Mouse (Mus musculus): Measurements from ENCODE around the gene Rhbdf1. TPM values are rescaled to one million over a fixed set of nuclear protein-coding genes. Genes with fewer than 3 reads are reported as not detected.

Gene Rhbdf1
- polyA plus RNA-seq, 1 experiment from 2014 or later, result 14.1 TPM

DNA sequence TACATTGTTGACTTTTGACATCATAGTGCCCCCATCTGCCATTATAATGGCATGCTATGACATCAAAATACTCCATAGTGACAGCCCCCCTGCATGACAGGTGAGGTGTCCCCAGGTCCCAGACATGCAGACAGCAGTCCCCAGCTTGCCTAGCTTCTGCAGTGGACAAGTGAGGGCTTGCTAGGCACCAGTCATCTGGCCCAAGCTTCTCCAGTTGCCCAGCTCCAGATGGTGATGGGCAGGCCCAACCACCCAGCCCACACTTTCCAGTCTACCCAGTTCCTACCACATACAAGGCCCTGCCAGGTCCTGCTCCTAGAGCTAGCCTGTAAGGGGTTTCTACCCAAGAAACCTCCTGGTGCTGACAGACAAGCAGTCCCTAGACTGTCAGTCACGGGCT is 43.6 kb downstream of the Rhbdf1 start:
- no peak for ATAC-seq (ENCODE audit: low FRiP score)
- H3K9me3 ChIP-seq (ENCODE audit: control insufficient read depth, low read length), result no peaks in the 10 kb centered on the region; the same call in 1 of the 2 replicates

DNA sequence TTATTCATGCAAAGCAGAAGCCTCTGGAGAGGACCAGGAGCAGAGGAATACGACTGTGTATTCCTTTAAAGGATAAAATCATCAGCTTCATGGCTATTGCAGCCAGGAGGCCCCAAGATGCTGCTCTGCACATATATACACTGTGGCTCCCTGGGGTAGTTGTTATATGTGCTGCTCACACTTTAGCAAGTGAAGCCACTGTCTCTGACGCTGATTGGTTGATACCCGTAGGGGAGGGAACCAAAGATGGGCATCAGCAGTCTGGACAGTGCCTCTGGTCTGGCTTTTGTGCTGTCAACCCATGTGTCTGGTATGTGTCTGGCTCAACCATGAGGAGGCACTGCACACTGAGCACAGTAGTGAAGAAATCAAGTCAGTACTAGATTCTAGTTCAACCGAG is 55.4 kb downstream of the Rhbdf1 start:
- no peak overlapping the region for H3K27ac ChIP-seq (ENCODE audit: low read depth, low read length)
- H3K4me2 ChIP-seq, result no peak overlapping the region
- H3K36me3 ChIP-seq (ENCODE audit: control insufficient read depth, insufficient read depth, low read length), result no peaks in the 10 kb centered on the region
- 82% methylated on average over 4 of the region's 4 CpGs for WGBS
- DNase-seq (ENCODE audit: low spot score, missing footprints) (peak; percentile 65), ATAC-seq (ENCODE audit: low FRiP score) (no peak)
- no peak overlapping the region for H3K4me3 ChIP-seq (ENCODE audit: low read depth, low read length)
- H3K27me3 ChIP-seq (ENCODE audit: control insufficient read depth, insufficient read depth, low read length), result no peaks in the 10 kb centered on the region; the same call in 1 of the 2 replicates
- no peak overlapping the region for H3K9ac ChIP-seq (ENCODE audit: low read length)
- H3K4me1 ChIP-seq (ENCODE audit: control insufficient read depth, insufficient read depth, low read length), result peaks cover 2% of the 10 kb centered on the region; the same call in 1 of the 2 replicates
- H3K9me3 ChIP-seq (ENCODE audit: control insufficient read depth, low read length), result no peaks in the 10 kb centered on the region

More for the DNA sequence above, 43.6 kb downstream of the Rhbdf1 start:
- Histone ChIP-seq H3K4me3 (ENCODE audit: low read depth, low read length) (no peak overlapping the region), H3K9ac (ENCODE audit: low read length) (no peak overlapping the region), H3K27ac (ENCODE audit: low read depth, low read length) (no peak overlapping the region), H3K4me1 (ENCODE audit: control insufficient read depth, insufficient read depth, low read length) (no peaks in the 10 kb centered on the region), H3K36me3 (ENCODE audit: control insufficient read depth, insufficient read depth, low read length) (no peaks in the 10 kb centered on the region), H3K27me3 (ENCODE audit: control insufficient read depth, insufficient read depth, low read length) (no peaks in the 10 kb centered on the region), H3K4me2 (no peak overlapping the region)
- DNase-seq (ENCODE audit: low spot score, missing footprints), result no peak
- WGBS, result 88% methylated on average over 1 of the region's 1 CpGs

DNA sequence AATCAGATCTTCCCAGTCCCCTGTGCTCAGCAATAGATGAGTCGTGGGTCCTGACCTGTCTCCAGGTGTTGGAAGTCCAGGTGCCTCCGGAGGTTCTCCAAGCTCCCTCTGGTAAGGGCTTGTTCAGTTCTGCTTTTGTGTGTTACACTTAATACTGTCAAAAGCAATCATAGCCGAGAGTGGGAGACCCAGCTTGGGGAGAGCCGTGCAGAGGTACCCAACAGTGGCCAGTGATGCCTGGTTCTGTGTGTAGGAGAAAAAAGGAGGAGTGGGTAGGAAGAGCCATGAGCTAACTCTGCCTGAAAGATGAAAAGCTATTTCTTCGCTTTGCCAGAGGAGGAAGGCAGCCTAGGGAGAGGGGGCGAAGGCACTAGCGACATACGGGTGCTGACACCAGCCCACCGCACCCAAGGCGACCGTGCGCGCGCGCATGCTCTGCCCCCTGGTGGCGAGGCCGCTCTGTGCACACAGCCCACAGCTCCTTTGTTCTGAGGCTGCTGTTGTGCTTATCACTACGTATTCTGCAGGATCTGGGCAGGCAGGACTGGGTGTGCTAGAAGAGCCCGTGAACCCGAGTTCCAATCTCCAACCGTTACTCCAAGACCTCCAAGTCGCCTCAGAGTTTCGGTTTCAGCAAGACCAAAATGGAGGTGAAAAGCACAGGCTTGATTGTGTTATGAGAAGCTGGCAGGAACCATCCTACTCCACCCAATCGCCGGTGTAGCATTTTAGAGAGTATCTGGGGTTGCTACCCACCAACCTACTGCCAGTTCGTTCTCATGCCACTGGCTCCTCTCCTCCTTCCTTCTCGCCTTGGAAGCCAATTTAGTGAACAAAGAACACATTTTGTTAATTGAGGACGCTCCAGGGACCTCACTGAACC is 59.9 kb downstream of the Rhbdf1 start:
- WGBS, result 13% methylated on average over 28 of the region's 28 CpGs
- H3K4me3 ChIP-seq (ENCODE audit: low read depth, low read length), result peak overlapping the region; percentile 1
- peak overlapping the region; percentile 44 for H3K9ac ChIP-seq (ENCODE audit: low read length)
- peak overlapping the region; percentile 38 for H3K4me2 ChIP-seq
- DNase-seq (ENCODE audit: low spot score, missing footprints), result peak; percentile 99
- peaks cover 11% of the 10 kb centered on the region for H3K4me1 ChIP-seq (ENCODE audit: control insufficient read depth, insufficient read depth, low read length)
- H3K27me3 ChIP-seq (ENCODE audit: control insufficient read depth, insufficient read depth, low read length), result no peaks in the 10 kb centered on the region; the same call in 1 of the 2 replicates
- H3K9me3 ChIP-seq (ENCODE audit: control insufficient read depth, low read length), result no peaks in the 10 kb centered on the region
- ATAC-seq (ENCODE audit: low FRiP score), result peak; percentile 93
- H3K27ac ChIP-seq (ENCODE audit: low read depth, low read length), result no peak overlapping the region
- no peaks in the 10 kb centered on the region for H3K36me3 ChIP-seq (ENCODE audit: control insufficient read depth, insufficient read depth, low read length)

DNA sequence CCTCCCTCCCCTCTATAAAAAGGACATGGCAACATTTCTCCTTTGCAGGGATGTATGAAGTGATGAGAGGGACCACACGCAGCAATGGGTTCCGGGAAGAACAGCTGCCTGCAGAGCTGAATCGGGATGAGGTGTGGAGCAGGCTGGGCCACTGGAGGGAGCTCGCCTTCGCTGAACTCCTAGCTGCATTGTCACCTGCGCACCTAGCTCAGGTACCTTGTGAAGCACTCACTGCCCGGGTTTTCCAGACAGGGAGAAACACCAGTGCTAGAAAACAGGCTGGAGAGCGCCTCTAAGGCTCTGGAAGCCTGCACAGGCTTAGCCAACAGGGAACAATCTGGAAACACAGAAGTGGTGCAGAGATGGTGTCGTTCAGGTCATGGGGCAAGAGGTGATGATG is 60.6 kb downstream of the Rhbdf1 start:
- H3K9me3 ChIP-seq (ENCODE audit: control insufficient read depth, low read length), result no peaks in the 10 kb centered on the region
- H3K4me3 ChIP-seq (ENCODE audit: low read depth, low read length), result peak overlapping the region; percentile 1
- no peak overlapping the region for H3K27ac ChIP-seq (ENCODE audit: low read depth, low read length)
- peak overlapping the region; percentile 44 for H3K9ac ChIP-seq (ENCODE audit: low read length)
- H3K4me2 ChIP-seq, result peak overlapping the region; percentile 38
- ATAC-seq (ENCODE audit: low FRiP score), result peak; percentile 23; the same call in 1 of the 2 replicates
- H3K4me1 ChIP-seq (ENCODE audit: control insufficient read depth, insufficient read depth, low read length), result peaks cover 11% of the 10 kb centered on the region
- 6% methylated on average over 9 of the region's 9 CpGs for WGBS
- no peaks in the 10 kb centered on the region for H3K36me3 ChIP-seq (ENCODE audit: control insufficient read depth, insufficient read depth, low read length)
- peak; percentile 89 for DNase-seq (ENCODE audit: low spot score, missing footprints)
- H3K27me3 ChIP-seq (ENCODE audit: control insufficient read depth, insufficient read depth, low read length), result no peaks in the 10 kb centered on the region; the same call in 1 of the 2 replicates

DNA sequence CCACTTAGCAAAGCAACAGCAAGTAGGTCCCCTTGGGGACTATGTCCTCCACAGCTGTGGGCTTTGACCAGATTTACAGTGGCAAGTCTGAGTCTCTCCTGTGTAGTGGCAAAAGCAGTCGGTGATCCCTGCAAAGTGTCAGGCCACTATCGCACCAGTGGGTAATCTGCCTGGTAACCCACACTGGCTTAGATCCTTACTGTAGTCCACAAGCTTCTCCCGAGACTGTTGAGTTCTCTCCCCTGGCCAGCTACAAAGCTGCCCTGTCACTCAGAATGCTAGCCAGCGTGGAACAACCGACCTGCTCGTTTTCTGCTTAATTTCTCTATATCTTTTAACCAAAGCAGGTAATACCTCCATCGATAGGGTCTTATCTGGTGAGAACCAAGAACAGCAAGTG is 61.8 kb downstream of the Rhbdf1 start:
- DNase-seq (ENCODE audit: low spot score, missing footprints), result peak; percentile 73
- no peaks in the 10 kb centered on the region for H3K36me3 ChIP-seq (ENCODE audit: control insufficient read depth, insufficient read depth, low read length)
- WGBS, result 83% methylated on average over 7 of the region's 7 CpGs
- no peak overlapping the region for H3K4me2 ChIP-seq
- ATAC-seq (ENCODE audit: low FRiP score), result no peak
- H3K27me3 ChIP-seq (ENCODE audit: control insufficient read depth, insufficient read depth, low read length), result no peaks in the 10 kb centered on the region; the same call in 1 of the 2 replicates
- no peak overlapping the region for H3K9ac ChIP-seq (ENCODE audit: low read length)
- H3K4me3 ChIP-seq (ENCODE audit: low read depth, low read length), result no peak overlapping the region
- no peaks in the 10 kb centered on the region for H3K9me3 ChIP-seq (ENCODE audit: control insufficient read depth, low read length)
- peaks cover 11% of the 10 kb centered on the region for H3K4me1 ChIP-seq (ENCODE audit: control insufficient read depth, insufficient read depth, low read length)
- H3K27ac ChIP-seq (ENCODE audit: low read depth, low read length), result no peak overlapping the region

Other genes with a start within 250 kb of the Rhbdf1 start
- 39.8 and 40.5 TPM in 2 replicates for gene Nsg2, start 221.8 kb downstream of the Rhbdf1 start, polyA plus RNA-seq (2014; fragmentation: Nextera tagmentation; extraction: Ambion mirVana)
- not detected in 2 replicates for gene Il9r, start 22.0 kb downstream of the Rhbdf1 start, polyA plus RNA-seq (2014; fragmentation: Nextera tagmentation; extraction: Ambion mirVana)
- gene Snrnp25, start 16.9 kb downstream of the Rhbdf1 start, polyA plus RNA-seq (2014; fragmentation: Nextera tagmentation; extraction: Ambion mirVana), result 77.0 and 87.0 TPM in 2 replicates
- 24.8 and 27.2 TPM in 2 replicates for gene Mpg, start 4.2 kb upstream of the Rhbdf1 start, polyA plus RNA-seq (2014; fragmentation: Nextera tagmentation; extraction: Ambion mirVana)
- 28.3 and 34.0 TPM in 2 replicates for gene Nprl3, start 45.4 kb upstream of the Rhbdf1 start, polyA plus RNA-seq (2014; fragmentation: Nextera tagmentation; extraction: Ambion mirVana)
- gene Hba-x, start 54.1 kb upstream of the Rhbdf1 start, polyA plus RNA-seq (2014; fragmentation: Nextera tagmentation; extraction: Ambion mirVana), result 3,185 and 3,229 TPM in 2 replicates
- 2,946 and 2,965 TPM in 2 replicates for gene Hba-a1, start 61.2 kb upstream of the Rhbdf1 start, polyA plus RNA-seq (2014; fragmentation: Nextera tagmentation; extraction: Ambion mirVana)
- 6.9 and 7.2 TPM in 2 replicates for gene Hbq1b, start 64.7 kb upstream of the Rhbdf1 start, polyA plus RNA-seq (2014; fragmentation: Nextera tagmentation; extraction: Ambion mirVana)
- gene Hba-a2, start 74.2 kb upstream of the Rhbdf1 start, polyA plus RNA-seq (2014; fragmentation: Nextera tagmentation; extraction: Ambion mirVana), result 5,591 and 5,690 TPM in 2 replicates
- 0.30 and 0.77 TPM in 2 replicates for gene Hbq1a, start 77.8 kb upstream of the Rhbdf1 start, polyA plus RNA-seq (2014; fragmentation: Nextera tagmentation; extraction: Ambion mirVana)
- gene Sh3pxd2b, start 125.5 kb upstream of the Rhbdf1 start, polyA plus RNA-seq (2014; fragmentation: Nextera tagmentation; extraction: Ambion mirVana), result 21.4 and 23.2 TPM in 2 replicates
- 67.7 and 71.6 TPM in 2 replicates for gene Ubtd2, start 233.1 kb upstream of the Rhbdf1 start, polyA plus RNA-seq (2014; fragmentation: Nextera tagmentation; extraction: Ambion mirVana)

Measured in midbrain, embryonic 11.5 days (tissue).